Mouse (Mus musculus) thymus, adult 2 months (tissue): ENCODE data around the gene Zfyve19.

ENCODE experiments used
- CTCF ChIP-seq: fragments of 200-500 bp; IDR thresholded peaks from 2 replicates; pipeline ENCODE4 v1.5.1; 2012; ENCODE audit warnings: mild to moderate bottlenecking, control low read depth, low read length, moderate library complexity, borderline replicate concordance; ENCODE audit not compliant: control insufficient read depth, poor library complexity, insufficient read depth; ENCODE audit errors: extremely low read depth
- POLR2A ChIP-seq: fragments of 200-500 bp; IDR thresholded peaks from 2 replicates; pipeline ENCODE4 v1.6.1; 2012; ENCODE audit warnings: mild to moderate bottlenecking, low read length, control low read depth, moderate library complexity; ENCODE audit not compliant: control insufficient read depth, poor library complexity, insufficient read depth; ENCODE audit errors: extremely low read depth

- TF ChIP-seq CTCF (no peak), POLR2A (no peak)
These were observed 10.9 kb upstream of the Zfyve19 start for GRCm38 (mm10) chr2:119197493-119197892.
